Mouse (Mus musculus) heart, embryonic 10.5 days (tissue): ENCODE measurements at regions not wholly inside any gene's neighbourhood (a gene's known extent, or its start where the extent isn't known, plus 50 kb on each side); places are given as distances from the start of the nearest gene placed in this dataset.

Source experiments
- DNase-seq: peaks from one replicate; pipeline ENCODE4 v3.0.0-alpha.2; 2017; ENCODE audit warnings: low spot score
- H3K27ac ChIP-seq: fragments of 300-500 bp; sonication (generic); 2 replicates; pipeline ENCODE4 v1.5.1; 2016; ENCODE audit warnings: mild to moderate bottlenecking
- H3K27me3 ChIP-seq: fragments of 300-500 bp; sonication (generic); 2 replicates; pipeline ENCODE4 v1.6.1; 2016; ENCODE audit warnings: mild to moderate bottlenecking; ENCODE audit not compliant: poor library complexity, insufficient read depth, severe bottlenecking
- H3K36me3 ChIP-seq: fragments of 300-500 bp; sonication (generic); 2 replicates; pipeline ENCODE4 v1.6.1; 2016; ENCODE audit warnings: mild to moderate bottlenecking, moderate library complexity
- H3K4me1 ChIP-seq: fragments of 300-500 bp; sonication (generic); 2 replicates; pipeline ENCODE4 v1.6.1; 2016; ENCODE audit warnings: mild to moderate bottlenecking
- H3K4me3 ChIP-seq: fragments of 300-500 bp; sonication (generic); 2 replicates; pipeline ENCODE4 v1.5.1; 2016; ENCODE audit warnings: mild to moderate bottlenecking, moderate library complexity
- H3K9me3 ChIP-seq: fragments of 300-500 bp; sonication (generic); 2 replicates; pipeline ENCODE4 v1.6.1; 2016; ENCODE audit warnings: mild to moderate bottlenecking, moderate library complexity
- WGBS: fragments of 180-500 bp; shearing (Covaris S2); methylation state at CpG from one replicate; pipeline ENCODE4 v1.1.7; 2016; 5-methylcytosine and 5-hydroxymethylcytosine counted together

DNA sequence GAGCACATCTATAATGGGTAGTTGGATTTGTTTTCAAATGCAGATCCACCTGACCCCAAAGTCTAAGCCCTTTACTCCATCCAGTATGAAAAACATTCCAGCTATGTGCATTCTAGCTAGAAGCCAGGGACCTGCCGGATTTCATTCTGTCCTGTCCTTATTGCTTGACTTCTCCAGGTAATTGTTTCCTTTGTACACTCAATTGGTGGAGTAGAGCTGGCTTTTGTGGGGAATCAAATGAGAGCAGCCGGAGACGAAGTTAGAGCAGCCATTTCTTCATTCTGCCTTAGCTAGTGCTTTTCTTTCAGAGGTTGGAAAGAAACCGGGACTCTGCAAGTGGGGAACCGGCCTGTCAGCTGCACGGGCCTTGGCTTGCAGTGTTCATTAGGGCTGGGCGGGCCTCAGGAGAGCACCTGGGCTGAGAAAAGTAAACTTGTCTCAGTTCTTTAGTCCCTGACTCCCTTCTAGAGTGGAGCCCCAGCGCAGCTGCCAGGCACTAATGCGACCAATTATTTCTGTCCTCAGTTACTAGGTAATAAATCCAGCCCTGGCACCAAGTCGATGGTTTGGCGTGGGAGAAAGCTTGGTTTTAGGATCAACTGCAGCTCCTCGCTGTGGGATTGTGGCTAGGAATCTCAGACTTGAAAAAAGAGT, 81.1 kb upstream of the Fggy start:
- Histone ChIP-seq H3K9me3 (no peaks in the 10 kb centered on the region), H3K27me3 (no peaks in the 10 kb centered on the region), H3K4me1 (no peaks in the 10 kb centered on the region), H3K27ac (no peak overlapping the region), H3K4me3 (no peak overlapping the region), H3K36me3 (no peaks in the 10 kb centered on the region)
- DNase-seq: no peak
- 79% methylated on average over 12 of the region's 12 CpGs for WGBS

DNA sequence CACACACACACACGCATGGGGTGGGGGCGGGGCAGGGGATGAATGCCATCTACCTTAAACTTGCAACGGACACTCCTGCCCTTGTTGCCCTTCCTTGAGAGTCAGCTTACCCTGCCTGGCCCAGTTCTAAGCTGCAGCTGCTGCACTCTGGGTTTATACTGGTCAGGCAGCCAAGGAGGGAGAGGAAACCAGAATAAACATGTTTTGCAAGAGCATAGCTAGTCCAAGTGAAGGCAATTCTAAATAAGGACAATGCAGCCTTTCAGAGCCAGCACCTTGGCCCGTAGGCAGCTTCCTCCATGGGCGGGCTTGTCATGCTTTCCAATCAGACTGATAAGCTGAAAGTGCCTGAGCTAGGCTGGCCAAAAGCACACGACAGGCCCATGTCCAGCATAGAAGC, 73.7 kb upstream of the Fggy start:
- Histone ChIP-seq H3K9me3 (no peaks in the 10 kb centered on the region), H3K4me3 (no peak overlapping the region), H3K27ac (peak overlapping the region; percentile 13), H3K36me3 (no peaks in the 10 kb centered on the region), H3K27me3 (no peaks in the 10 kb centered on the region), H3K4me1 (peaks cover 28% of the 10 kb centered on the region)
- DNase-seq: no peak
- WGBS: 42% methylated on average over 6 of the region's 6 CpGs

DNA sequence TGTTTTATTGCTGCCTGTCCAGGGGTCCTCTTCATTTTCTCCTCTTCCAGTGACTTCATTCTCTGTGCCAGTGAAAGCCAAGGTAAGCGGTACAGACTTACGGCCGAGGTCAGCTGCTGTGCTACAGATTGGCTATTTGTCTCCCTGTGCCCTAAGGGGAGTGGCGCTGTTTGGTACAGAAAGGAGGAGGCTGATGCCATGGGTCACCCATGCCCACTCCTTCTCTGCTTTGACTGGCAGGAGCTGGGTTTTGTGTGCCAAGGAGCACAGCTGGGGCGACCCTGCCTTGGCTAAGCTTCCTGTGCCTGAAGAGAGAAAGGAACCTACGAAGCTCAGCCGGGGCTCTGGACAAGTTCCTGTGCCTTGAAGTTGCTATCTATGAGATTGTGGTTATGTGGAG, 70.0 kb upstream of the Fggy start:
- no peaks in the 10 kb centered on the region for H3K27me3 ChIP-seq
- H3K4me1 ChIP-seq: peaks cover 23% of the 10 kb centered on the region
- no peaks in the 10 kb centered on the region for H3K9me3 ChIP-seq
- DNase-seq: no peak
- no peaks in the 10 kb centered on the region for H3K36me3 ChIP-seq
- peak overlapping the region; percentile 10; the same call in 1 of the 2 replicates for H3K27ac ChIP-seq
- 53% methylated on average over 7 of the region's 7 CpGs for WGBS
- H3K4me3 ChIP-seq: no peak overlapping the region

DNA sequence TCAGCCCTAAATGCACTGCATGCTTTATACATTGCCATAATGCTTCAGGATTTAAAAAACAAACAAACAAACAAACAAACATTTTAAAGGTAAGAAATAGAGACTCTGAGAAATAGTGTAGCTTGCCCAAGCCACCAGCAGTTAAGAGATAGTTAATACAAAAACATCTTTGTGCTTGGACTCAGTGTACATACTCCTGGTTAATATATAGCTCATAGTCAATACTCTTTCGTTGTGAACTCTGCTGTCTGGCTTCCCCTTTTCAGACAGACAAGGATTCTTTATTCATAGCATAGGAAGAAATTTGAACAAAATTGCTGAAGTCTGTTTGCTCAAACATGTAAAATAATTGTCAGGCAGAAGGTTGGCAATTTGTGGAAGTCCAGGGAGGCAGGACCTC, 69.3 kb upstream of the Fggy start:
- Histone ChIP-seq H3K36me3 (no peaks in the 10 kb centered on the region), H3K9me3 (no peaks in the 10 kb centered on the region), H3K4me3 (no peak overlapping the region), H3K4me1 (peaks cover 22% of the 10 kb centered on the region), H3K27me3 (no peaks in the 10 kb centered on the region), H3K27ac (no peak overlapping the region)
- DNase-seq: no peak
- 69% methylated on average over 1 of the region's 1 CpGs for WGBS

DNA sequence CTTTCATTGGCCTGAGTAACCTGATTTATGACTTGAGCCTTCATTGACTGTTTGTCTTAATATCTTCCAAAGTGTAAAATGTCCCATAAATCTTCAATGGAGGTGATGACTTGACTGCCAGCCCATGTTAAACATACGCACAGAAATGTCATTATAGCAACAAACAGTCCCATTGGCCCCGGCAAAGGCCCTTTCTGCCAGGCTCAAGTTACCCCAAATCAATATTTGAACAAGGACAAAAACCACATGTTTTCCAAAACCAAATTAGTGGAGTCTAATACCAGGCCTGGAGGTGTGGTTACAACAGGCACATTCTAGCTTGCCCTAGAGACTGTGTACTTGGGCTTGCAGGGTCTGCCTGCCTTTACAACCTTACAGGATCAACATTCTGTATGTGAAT, 68.2 kb upstream of the Fggy start:
- DNase-seq: no peak
- Histone ChIP-seq H3K27ac (no peak overlapping the region), H3K36me3 (no peaks in the 10 kb centered on the region), H3K9me3 (no peaks in the 10 kb centered on the region), H3K4me1 (peaks cover 14% of the 10 kb centered on the region), H3K4me3 (no peak overlapping the region), H3K27me3 (no peaks in the 10 kb centered on the region)
- WGBS: 77% methylated on average over 2 of the region's 2 CpGs

DNA sequence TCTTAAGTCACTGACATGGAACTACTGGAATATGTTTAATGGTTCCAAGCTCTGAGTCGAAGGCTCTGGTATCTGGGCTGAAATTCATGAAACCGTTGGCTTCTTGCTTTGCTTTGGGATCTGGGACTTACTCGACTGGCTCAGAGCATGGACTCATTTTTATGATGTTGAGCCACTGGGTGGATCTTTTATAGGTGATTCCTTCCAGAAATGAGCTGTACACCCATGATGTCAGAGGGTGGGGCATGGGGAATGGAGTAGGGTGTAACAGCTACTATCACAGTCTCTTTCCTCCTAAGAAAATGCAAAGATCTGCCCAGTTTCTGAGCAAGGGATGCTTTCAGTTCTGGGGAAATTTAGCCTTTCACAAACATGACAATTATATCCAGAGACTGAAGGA, 57.0 kb upstream of the Fggy start:
- Histone ChIP-seq H3K9me3 (no peaks in the 10 kb centered on the region), H3K27ac (no peak overlapping the region), H3K27me3 (no peaks in the 10 kb centered on the region), H3K4me3 (no peak overlapping the region), H3K4me1 (no peaks in the 10 kb centered on the region), H3K36me3 (no peaks in the 10 kb centered on the region)
- WGBS: 88% methylated on average over 3 of the region's 3 CpGs
- no peak for DNase-seq

DNA sequence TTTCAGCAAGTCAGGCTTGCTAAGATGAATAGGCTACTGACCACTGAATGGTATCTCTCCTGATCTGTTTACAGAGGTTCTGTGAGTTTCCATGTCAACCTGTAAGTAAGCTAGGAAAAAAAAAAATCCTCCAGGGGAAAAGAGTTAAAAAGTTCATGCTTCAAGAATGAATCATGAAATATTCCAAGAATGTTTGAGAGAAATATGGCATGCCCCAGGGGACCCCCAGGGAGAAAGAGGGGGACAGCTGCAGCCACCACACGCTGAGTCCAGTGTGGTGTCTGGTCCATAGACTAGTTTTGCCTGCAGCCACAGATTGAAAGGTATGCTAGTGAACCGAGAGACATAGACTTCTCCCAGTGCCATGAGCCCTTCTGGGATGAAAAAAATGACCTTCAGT, 56.1 kb upstream of the Fggy start:
- no peaks in the 10 kb centered on the region for H3K27me3 ChIP-seq
- H3K36me3 ChIP-seq: no peaks in the 10 kb centered on the region
- WGBS: 56% methylated on average over 2 of the region's 2 CpGs
- H3K27ac ChIP-seq: no peak overlapping the region
- H3K4me1 ChIP-seq: no peaks in the 10 kb centered on the region
- H3K9me3 ChIP-seq: no peaks in the 10 kb centered on the region
- no peak for DNase-seq
- no peak overlapping the region for H3K4me3 ChIP-seq

DNA sequence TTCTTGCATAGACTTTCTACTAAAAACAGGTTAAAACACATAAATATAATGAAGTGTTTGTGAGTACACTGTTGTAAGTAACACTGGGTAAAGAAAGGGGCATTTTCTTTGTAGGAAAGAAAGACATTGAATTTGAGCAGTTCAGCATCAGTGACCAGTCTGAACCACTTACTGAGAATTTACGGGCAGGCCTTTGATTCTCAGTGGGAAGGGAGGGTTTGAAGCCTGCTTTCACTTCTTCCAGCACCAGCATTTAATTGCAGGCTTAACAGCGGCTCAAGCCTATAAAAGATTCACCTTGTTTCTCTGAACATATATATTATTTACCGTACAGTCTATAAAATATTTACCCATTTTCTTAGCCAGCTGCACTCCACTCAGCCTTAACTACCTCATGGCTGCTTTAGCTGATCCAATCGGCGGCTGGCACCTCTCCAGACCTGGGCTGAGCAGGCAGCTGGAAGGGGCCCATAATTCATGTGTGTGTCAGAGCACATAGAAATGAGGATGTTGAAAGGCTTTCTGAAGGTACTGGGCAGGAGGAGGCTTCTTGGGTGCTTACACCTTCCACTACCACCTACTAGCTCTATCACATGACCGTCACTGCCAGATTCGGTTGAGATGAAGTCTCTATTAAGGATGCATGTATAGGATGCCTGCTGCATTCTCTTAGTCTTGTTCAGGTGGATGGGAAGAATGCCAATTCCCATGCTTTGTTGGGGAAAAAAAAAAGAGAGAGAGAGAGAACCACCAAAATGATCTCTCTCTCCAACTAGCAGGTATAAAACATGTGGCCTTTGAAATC, 50.0 kb upstream of the Fggy start:
- Histone ChIP-seq H3K9me3 (no peaks in the 10 kb centered on the region), H3K4me3 (no peak overlapping the region), H3K27me3 (no peaks in the 10 kb centered on the region), H3K36me3 (no peaks in the 10 kb centered on the region), H3K27ac (no peak overlapping the region), H3K4me1 (no peaks in the 10 kb centered on the region)
- no peak for DNase-seq
- WGBS: 87% methylated on average over 7 of the region's 7 CpGs
